Mouse (Mus musculus): ENCODE measurements around the gene Nxf1. TPM values are rescaled to one million over a fixed set of nuclear protein-coding genes. Genes with fewer than 3 reads are reported as not detected.

The Nxf1 gene
- 175 and 192 TPM in 2 replicates for polyA plus RNA-seq (2015; fragmentation: Nextera tagmentation; extraction: Ambion mirVana)

DNA sequence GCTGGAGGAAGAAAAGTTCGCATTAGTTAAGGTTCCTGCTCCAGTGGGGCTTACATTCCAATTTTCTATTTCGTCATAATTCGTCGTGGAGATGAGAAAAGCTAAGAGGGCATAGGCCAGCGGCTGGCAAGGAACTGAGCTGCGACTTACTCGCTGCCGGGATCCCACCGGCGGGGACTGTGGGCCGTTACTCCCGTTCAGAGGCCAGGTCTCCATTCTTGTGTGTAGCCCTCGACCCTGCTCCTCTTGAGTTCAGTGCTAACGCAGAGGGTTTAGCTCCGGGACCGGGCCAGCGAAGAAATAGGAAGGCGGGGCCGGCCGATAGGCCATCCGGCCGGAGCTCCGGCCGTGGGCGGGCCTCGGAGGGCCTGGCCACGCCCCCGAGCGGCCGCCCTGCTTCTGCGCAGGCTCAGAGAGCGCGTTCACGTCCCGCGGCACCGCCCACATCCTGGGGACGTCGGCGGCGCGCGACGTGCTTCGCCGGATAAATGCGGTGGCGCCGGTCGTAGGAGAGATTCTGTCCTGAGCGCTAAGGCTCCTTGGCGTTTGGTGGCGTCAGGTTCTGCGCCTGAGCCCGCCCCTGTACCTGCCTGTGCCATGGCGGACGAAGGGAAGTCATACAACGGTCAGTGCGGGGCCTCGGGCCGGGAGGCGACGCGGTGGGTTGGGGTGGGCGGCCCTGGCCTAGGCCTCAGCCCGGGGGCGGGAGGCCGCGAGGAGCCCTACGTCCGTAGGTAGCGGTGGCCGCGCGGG, at the start of gene Nxf1:
Gene Nxf1 (plus strand): TSS at position 439 of the 753 bp plus-strand sequence.
- Histone ChIP-seq H3K4me2 (replicated peaks) (peak within 1 kb of the TSS; percentile 56), H3K4me1 (peaks cover 20% of the 10 kb centered on the region), H3K27ac (replicated peaks) (peak within 1 kb of the TSS; percentile 92), H3K36me3 (peaks cover 29% of the 10 kb centered on the region), H3K9ac (peak within 1 kb of the TSS; percentile 96), H3K4me3 (replicated peaks) (peak within 1 kb of the TSS; percentile 92), H3K27me3 (no peaks in the 10 kb centered on the region), H3K9me3 (replicated peaks) (no peaks in the 10 kb centered on the region)
- WGBS = under 1% methylated on average over 75 of the region's 75 CpGs
- peak; percentile 94 for ATAC-seq (ENCODE audit: insufficient number of reproducible peaks, low FRiP score, low TSS enrichment, low read depth)

DNA sequence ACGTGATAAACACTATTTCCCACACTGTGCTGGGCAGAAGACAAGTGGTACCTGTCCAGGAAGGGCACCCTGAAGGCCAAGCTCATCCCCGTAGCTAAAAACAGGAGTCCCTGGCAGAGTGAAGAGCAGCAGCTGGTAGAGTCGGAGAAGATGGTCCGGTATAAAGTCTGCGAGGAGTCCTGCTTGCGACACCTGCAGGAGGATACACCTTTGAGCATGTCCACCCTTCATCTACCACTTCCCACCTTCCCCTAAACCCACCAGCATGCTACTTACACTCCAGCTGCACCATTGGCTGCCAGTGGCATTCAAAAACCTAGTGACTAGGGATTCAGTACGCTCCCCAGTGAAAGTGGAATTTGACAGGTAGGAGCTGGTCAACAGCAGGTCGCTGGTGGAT, 47.9 kb upstream of the Nxf1 start:
- Histone ChIP-seq H3K9me3 (replicated peaks) (no peaks in the 10 kb centered on the region), H3K4me2 (replicated peaks) (no peak overlapping the region), H3K9ac (no peak overlapping the region), H3K27me3 (no peaks in the 10 kb centered on the region), H3K27ac (replicated peaks) (no peak overlapping the region), H3K4me1 (peaks cover 38% of the 10 kb centered on the region), H3K36me3 (peaks cover 49% of the 10 kb centered on the region), H3K4me3 (replicated peaks) (no peak overlapping the region)
- ATAC-seq (ENCODE audit: insufficient number of reproducible peaks, low FRiP score, low TSS enrichment, low read depth) = no peak
- WGBS = 91% methylated on average over 8 of the region's 8 CpGs

DNA sequence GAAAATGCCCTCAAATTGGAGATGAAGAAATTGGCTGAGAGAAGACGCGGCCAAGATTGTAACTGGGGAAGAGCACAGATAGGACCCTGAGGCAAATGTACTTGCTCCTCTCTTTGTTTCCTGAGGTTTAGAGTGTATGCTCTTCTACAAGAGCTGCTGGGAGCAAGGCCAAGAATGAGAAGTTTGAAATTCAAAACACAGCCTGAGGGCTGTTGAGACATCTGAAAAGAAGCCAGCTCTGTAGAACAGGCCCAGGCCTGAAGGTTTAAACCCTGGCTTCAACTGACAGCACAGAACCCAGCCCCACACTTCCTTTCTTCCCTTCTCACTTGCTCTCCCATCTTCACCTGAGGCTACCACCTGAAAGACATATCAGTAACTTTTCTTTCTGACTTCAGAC, 46.8 kb upstream of the Nxf1 start:
- Histone ChIP-seq H3K36me3 (peaks cover 49% of the 10 kb centered on the region), H3K4me3 (replicated peaks) (no peak overlapping the region), H3K27me3 (no peaks in the 10 kb centered on the region), H3K4me1 (peaks cover 42% of the 10 kb centered on the region), H3K9ac (no peak overlapping the region), H3K27ac (replicated peaks) (peak overlapping the region; percentile 75), H3K4me2 (replicated peaks) (no peak overlapping the region; the same call in 1 of the 2 replicates), H3K9me3 (replicated peaks) (no peaks in the 10 kb centered on the region)
- WGBS = 52% methylated on average over 2 of the region's 2 CpGs
- no peak for ATAC-seq (ENCODE audit: insufficient number of reproducible peaks, low FRiP score, low TSS enrichment, low read depth)

DNA sequence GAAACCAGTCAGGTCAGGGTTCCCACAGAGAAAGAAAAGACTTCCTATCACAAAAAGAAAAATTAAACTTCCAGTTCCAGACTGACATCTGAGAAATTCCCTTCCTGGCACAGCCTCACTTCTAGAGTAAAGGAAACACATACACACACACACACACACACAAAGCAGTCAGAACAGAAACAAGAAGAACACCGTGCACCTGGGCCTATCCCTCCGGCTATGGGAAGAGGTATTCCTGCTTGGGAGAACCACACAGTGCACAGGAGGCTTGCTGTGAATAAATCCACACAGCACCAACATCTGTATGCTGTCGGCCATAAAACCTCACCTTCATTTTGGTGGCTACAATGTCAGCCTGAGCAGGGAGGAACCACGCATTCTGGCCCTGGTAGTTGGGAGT, 45.4 kb upstream of the Nxf1 start:
- Histone ChIP-seq H3K27ac (replicated peaks) (peak overlapping the region; percentile 93), H3K27me3 (no peaks in the 10 kb centered on the region), H3K4me2 (replicated peaks) (peak overlapping the region; percentile 69), H3K4me1 (peaks cover 42% of the 10 kb centered on the region), H3K9ac (0 out of 2 replicates have a peak overlapping the region, but pooled peaks have one; percentile 84), H3K9me3 (replicated peaks) (no peaks in the 10 kb centered on the region), H3K36me3 (peaks cover 45% of the 10 kb centered on the region), H3K4me3 (replicated peaks) (peak overlapping the region; percentile 74)
- ATAC-seq (ENCODE audit: insufficient number of reproducible peaks, low FRiP score, low TSS enrichment, low read depth) = no peak
- WGBS = 43% methylated on average over 4 of the region's 4 CpGs

DNA sequence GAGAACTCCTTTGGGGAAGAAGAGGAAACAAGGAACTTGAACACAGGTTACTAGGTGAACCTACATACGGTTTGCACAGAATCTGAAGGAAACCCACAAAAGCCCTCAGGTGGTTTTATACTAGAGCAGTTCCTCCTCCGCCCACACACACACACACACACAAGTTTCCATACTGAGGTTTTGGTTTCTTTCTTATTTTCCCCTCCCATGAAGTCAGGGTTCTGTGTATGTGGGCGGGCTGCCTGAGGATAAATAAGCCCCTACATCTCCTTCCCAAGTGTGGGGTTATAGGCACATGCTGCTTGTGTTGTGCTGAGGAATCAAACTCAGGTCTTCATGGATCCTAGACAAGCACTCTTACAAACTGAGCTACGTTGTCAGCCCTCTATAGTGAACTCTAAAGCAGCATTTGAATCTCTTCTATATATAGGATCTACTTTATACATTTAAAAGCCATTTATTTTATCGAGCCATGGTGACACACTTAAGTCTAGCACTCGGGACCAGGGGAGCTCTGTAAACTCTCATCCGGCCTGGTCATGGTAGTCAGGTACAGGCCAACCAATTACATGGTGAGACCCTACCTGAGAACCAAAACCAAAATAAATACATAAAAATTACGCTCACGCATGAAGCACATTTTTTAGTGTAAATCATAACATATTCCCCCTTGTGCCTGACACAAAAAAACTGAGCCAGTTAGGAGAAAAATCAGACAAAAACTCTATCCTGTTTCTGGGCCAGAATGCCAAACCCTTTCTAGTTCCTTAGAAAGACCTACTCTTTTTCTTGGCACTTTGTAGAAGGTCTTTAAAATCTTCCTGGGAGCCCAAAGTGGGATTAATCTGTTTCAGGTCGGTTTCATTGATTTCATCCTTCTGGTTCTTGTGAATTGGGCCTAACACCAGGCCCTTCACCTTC, 44.7 kb upstream of the Nxf1 start:
- no peaks in the 10 kb centered on the region for H3K9me3 ChIP-seq (replicated peaks)
- H3K4me3 ChIP-seq (replicated peaks) = peak overlapping the region; percentile 74
- no peak for ATAC-seq (ENCODE audit: insufficient number of reproducible peaks, low FRiP score, low TSS enrichment, low read depth)
- H3K4me2 ChIP-seq (replicated peaks) = peak overlapping the region; percentile 69
- H3K4me1 ChIP-seq = peaks cover 42% of the 10 kb centered on the region
- peak overlapping the region; percentile 93 for H3K27ac ChIP-seq (replicated peaks)
- H3K36me3 ChIP-seq = peaks cover 40% of the 10 kb centered on the region
- WGBS = 35% methylated on average over 10 of the region's 10 CpGs
- H3K9ac ChIP-seq = peak overlapping the region; percentile 84
- no peaks in the 10 kb centered on the region for H3K27me3 ChIP-seq

- H3K4me1 ChIP-seq = peaks cover 42% of the 10 kb centered on the region
- no peaks in the 10 kb centered on the region for H3K9me3 ChIP-seq (replicated peaks)
- H3K36me3 ChIP-seq = peaks cover 34% of the 10 kb centered on the region
- under 1% methylated on average over 13 of the region's 13 CpGs for WGBS
- peak overlapping the region; percentile 69 for H3K4me2 ChIP-seq (replicated peaks)
- H3K27ac ChIP-seq (replicated peaks) = peak overlapping the region; percentile 93
- H3K9ac ChIP-seq = peak overlapping the region; percentile 84
- peak overlapping the region; percentile 74 for H3K4me3 ChIP-seq (replicated peaks)
- no peaks in the 10 kb centered on the region for H3K27me3 ChIP-seq
- 0 out of 2 replicates have a peak, but pooled peaks have one; percentile 8 for ATAC-seq (ENCODE audit: insufficient number of reproducible peaks, low FRiP score, low TSS enrichment, low read depth)
These were observed 44.0 kb upstream of the Nxf1 start for GRCm38 (mm10) chr19:8712870-8713305.

DNA sequence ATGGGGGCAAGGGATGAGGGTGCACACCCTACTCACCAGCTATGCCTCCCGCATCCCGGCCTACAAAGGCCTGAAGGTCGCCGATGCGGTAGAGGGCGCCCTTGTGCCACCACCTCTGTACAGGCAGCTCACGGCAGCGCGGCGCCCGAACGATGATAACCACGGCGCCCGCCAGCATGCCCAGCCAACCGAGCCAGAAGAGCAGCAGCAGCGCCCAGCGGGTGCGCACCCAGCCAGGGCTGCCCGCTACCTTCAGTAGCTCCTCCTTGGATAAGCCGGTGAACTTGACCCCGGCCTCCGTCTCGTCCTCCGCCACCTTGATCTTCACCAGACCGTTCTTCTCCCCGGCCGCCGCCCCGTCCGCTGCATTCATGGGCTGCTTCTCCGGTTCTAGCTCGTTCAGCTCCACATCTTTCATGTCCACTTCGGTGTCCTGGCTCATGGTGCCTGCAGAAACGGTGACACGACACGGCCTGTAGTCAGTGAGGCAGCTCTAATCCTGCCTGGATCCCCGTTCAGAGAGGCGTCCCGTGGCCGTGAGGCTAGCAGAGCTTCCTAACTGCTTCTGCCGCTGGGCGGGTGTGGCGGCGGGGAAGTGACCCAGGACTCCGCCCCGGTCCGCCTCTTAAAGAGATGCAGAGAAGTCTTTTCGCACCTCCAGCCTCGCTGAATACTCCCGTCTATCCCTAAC, 43.4 kb upstream of the Nxf1 start:
- ATAC-seq (ENCODE audit: insufficient number of reproducible peaks, low FRiP score, low TSS enrichment, low read depth) = peak; percentile 89

DNA sequence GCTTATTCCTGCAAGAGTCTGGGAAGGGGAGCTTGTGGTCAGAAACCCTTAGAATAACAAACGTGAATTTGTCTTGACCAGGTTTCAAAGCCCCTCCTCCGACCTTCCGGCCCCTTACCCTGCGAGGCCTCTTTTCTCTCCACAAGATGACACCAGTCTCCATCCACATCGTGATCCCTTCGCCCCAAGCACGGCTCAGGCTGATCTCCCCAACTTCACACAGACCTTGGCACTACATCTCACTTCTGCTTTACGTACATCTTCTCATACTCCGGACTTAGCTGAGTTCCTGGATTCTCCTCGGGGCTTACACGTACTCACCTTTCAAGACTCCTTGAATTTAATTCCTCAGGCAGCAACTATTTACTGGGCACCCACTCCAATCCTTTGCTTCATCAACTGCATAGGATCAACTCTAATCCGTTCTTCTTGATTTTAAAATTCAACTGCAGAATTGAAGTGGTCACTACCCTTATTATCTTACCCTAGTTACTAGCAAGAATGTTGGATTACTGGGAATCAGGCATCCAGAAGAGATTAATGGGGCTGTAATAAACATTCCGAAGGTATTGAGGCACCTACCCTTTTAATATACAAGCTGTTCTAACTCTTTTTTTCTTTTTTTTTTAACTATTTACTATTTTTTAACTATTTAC, 42.7 kb upstream of the Nxf1 start:
- Histone ChIP-seq H3K27me3 (no peaks in the 10 kb centered on the region), H3K27ac (replicated peaks) (peak overlapping the region; percentile 93), H3K4me1 (peaks cover 37% of the 10 kb centered on the region), H3K4me2 (replicated peaks) (peak overlapping the region; percentile 69), H3K4me3 (replicated peaks) (peak overlapping the region; percentile 74), H3K9ac (peak overlapping the region; percentile 84), H3K36me3 (peaks cover 22% of the 10 kb centered on the region; the same call in 1 of the 2 replicates), H3K9me3 (replicated peaks) (no peaks in the 10 kb centered on the region)
- ATAC-seq (ENCODE audit: insufficient number of reproducible peaks, low FRiP score, low TSS enrichment, low read depth) = peak; percentile 2; the same call in 1 of the 2 replicates
- 6% methylated on average over 13 of the region's 13 CpGs for WGBS

More for the DNA sequence above, 43.4 kb upstream of the Nxf1 start:
- Histone ChIP-seq H3K4me3 (replicated peaks) (peak overlapping the region; percentile 74), H3K4me1 (peaks cover 42% of the 10 kb centered on the region), H3K36me3 (peaks cover 28% of the 10 kb centered on the region), H3K27me3 (no peaks in the 10 kb centered on the region), H3K9me3 (replicated peaks) (no peaks in the 10 kb centered on the region), H3K4me2 (replicated peaks) (peak overlapping the region; percentile 69), H3K9ac (peak overlapping the region; percentile 84), H3K27ac (replicated peaks) (peak overlapping the region; percentile 93)
- under 1% methylated on average over 51 of the region's 51 CpGs for WGBS

DNA sequence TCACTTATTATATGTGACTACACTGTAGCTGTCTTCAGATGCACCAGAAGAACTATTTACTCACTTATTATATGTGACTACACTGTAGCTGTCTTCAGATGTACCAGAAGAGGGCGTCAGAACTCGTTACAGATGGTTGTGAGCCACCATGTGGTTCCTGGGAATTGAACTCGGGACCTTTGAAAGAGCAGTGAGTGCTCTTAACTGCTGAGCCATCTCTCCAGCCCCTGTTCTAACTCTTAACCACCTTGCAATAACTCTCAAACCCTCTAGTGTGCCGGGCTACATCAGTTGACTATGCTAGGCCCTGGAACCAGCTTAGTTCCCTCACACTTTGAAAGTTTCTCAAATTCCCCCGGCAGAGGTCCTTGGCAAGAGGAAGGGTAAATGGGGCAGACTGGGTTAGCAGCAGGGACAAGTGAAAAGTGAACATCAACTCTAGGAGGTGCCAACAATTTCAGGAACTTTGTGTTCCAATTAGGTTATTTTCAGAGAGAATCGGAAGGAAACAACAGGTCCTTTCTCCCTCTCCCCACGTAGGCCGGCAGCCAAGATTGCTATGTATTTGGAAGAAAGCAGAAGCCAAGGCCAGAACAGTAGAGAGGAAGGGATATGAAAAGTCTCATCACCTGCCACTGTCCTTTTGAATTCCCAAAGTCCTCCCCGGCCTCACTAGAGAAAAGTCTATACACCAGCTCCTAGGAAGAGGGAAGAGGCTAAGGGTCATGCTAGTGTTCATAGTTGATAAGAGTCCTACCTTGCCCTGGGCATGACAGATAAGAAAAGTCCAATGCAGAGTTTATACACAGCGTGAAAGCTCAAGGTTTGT, 42.0 kb upstream of the Nxf1 start:
- no peak overlapping the region for H3K27ac ChIP-seq (replicated peaks)
- no peak overlapping the region for H3K4me3 ChIP-seq (replicated peaks)
- no peak overlapping the region for H3K9ac ChIP-seq
- peaks cover 14% of the 10 kb centered on the region; the same call in 1 of the 2 replicates for H3K36me3 ChIP-seq
- ATAC-seq (ENCODE audit: insufficient number of reproducible peaks, low FRiP score, low TSS enrichment, low read depth) = no peak
- H3K27me3 ChIP-seq = no peaks in the 10 kb centered on the region
- H3K4me1 ChIP-seq = peaks cover 32% of the 10 kb centered on the region
- no peaks in the 10 kb centered on the region for H3K9me3 ChIP-seq (replicated peaks)
- H3K4me2 ChIP-seq (replicated peaks) = no peak overlapping the region
- whole genome bisulfite sequencing = 68% methylated on average over 10 of the region's 10 CpGs
